Mouse (Mus musculus) R1 (cell line): Measurements from ENCODE around the gene Nploc4.

ENCODE experiments used
- DNase-seq: peaks from one replicate; pipeline ENCODE4 v3.0.0-alpha.2; 2018; ENCODE audit warnings: low read depth, low spot score

Gene Nploc4

DNA sequence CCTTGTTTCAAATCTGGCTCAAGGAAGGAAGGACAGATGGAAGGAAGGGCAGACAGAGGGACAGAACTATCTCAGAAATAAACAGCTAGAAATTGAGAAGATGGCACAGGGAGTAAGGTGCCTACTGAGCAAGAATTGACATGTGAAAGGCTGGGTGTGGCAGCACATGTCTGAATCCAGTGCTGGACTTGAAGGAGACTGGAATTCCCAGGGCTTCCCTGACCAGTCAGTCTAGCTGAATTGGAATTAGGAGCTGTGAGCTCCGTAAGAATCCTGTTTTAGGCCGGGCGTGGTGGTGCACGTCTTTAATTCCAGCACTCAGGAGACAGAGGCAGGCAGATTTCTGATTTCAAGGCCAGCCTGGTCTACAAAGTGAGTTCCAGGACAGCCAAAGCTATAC, 95.8 kb downstream of the Nploc4 start:
- DNase-seq = no peak

DNA sequence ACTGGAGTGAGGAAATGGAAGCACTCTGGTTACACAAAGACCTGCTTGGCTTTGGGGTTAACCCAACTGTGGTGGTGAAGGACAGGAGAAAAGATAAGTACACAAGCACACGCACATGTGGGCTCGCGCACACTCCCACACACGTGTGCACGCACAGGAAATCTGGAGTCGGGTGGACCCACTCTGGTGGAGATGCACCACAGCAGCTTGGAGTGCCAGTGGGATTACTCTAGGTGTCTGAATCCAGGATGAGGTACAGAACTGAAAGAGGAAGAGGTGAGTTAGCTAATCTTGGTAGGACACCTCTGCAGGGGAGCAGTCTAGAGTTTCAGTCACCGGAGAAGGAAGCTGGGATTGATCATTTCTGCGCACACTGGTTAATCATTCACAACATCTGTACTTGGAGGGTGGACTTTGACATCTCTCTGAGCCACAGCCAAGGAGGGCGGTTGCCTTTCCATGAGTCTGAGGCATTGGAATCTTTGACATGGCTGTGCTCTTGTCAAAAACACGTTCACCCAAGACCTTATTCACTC, 97.5 kb downstream of the Nploc4 start:
- DNase-seq = no peak

DNA sequence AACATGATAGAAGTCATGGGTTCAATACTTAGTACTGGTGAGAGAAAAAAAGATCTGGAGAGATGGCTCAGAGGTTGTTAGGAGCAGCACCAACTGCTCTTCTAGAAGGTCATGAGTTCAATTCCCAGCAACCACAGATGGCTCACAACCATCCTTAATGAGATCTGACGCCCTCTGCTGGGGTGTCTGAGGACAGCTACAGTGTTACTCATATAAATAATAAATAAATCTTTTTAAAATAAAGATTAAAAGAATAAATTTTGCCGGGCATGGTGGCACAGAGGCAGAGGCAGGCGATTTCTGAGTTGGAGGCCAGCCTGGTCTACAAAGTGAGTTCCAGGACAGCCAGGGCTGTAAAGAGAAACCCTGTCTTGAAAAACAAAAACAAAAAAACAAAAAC, 98.7 kb downstream of the Nploc4 start:
- no peak for DNase-seq

DNA sequence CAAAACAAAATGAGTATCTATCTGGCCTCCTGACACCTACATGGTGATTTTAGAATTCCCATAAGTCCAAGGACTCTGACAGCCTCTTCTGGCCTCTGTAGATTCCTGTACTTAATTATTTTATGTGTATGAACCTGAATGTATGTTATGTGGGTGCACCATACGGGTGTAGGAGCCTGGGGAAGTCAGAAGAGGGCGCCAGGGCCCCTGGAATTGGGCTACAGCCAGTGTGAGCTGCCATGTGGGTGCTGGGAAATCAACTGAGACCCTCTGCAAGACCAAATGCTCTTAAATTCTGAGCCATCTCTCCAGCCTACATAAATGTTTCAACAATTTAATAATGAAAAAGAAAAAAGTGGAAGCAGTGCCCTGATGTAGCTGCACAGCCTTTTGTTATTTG, 100.1 kb downstream of the Nploc4 start:
- peak; percentile 37 for DNase-seq

- no peak for DNase-seq
Observed at GRCm38 (mm10) chr11:120335431-120336021, 102.0 kb downstream of the Nploc4 start.
